Mouse (Mus musculus) urinary bladder, adult 2 months (tissue): ENCODE measurements around the gene Mef2d. TPM values are rescaled to one million over a fixed set of nuclear protein-coding genes. Genes with fewer than 3 reads are reported as not detected.

Experiments used
- DNase-seq: peaks from one replicate; pipeline ENCODE4 v3.0.0; 2022; ENCODE audit warnings: low spot score
- polyA plus RNA-seq: library from polyadenylated mRNA; depleted of rRNA; stranded (reverse); fragments of >200 nt; gene quantifications from 2 replicates; pipeline ENCODE4 v1.2.3, GENCODE M21; 2012; rRNA removed

The Mef2d gene
- polyA plus RNA-seq, 1 experiment, result 34.6 TPM

GRCm38 (mm10) chr3:88208226-88208720 is 66.1 kb downstream of the Mef2d start:
- no peak for DNase-seq

GRCm38 (mm10) chr3:88209306-88209705 is 67.1 kb downstream of the Mef2d start:
- no peak for DNase-seq

GRCm38 (mm10) chr3:88210121-88210520 is 67.9 kb downstream of the Mef2d start:
- DNase-seq, result no peak

- no peak for DNase-seq
Observed at GRCm38 (mm10) chr3:88210918-88211317, 68.7 kb downstream of the Mef2d start.

- no peak for DNase-seq
Observed at GRCm38 (mm10) chr3:88212356-88212755, 70.2 kb downstream of the Mef2d start.

- no peak for DNase-seq
Observed at GRCm38 (mm10) chr3:88213019-88213418, 70.8 kb downstream of the Mef2d start.

GRCm38 (mm10) chr3:88214197-88214938 is 72.2 kb downstream of the Mef2d start:
- no peak for DNase-seq

GRCm38 (mm10) chr3:88214971-88215552 is 72.9 kb downstream of the Mef2d start:
- DNase-seq, result no peak

- DNase-seq, result no peak
Observed at GRCm38 (mm10) chr3:88215553-88216004, 73.4 kb downstream of the Mef2d start.

GRCm38 (mm10) chr3:88216116-88216515 is 73.9 kb downstream of the Mef2d start:
- DNase-seq, result no peak

GRCm38 (mm10) chr3:88216534-88217326 is 74.6 kb downstream of the Mef2d start:
- no peak for DNase-seq

- DNase-seq, result no peak
Observed at GRCm38 (mm10) chr3:88217679-88218078, 75.5 kb downstream of the Mef2d start.

GRCm38 (mm10) chr3:88219940-88220339 is 77.8 kb downstream of the Mef2d start:
- DNase-seq, result no peak

GRCm38 (mm10) chr3:88220842-88221241 is 78.7 kb downstream of the Mef2d start:
- no peak for DNase-seq

Other genes with a start within 250 kb of the Mef2d start
- gene Hdgf, start 236.1 kb upstream of the Mef2d start, polyA plus RNA-seq, result 151 and 152 TPM in 2 replicates
- gene Mrpl24, start 222.9 kb upstream of the Mef2d start, polyA plus RNA-seq, result 120 and 132 TPM in 2 replicates
- gene Isg20l2, start 212.1 kb upstream of the Mef2d start, polyA plus RNA-seq, result 22.8 and 24.0 TPM in 2 replicates
- gene Rrnad1, start 211.7 kb upstream of the Mef2d start, polyA plus RNA-seq, result 28.4 and 33.2 TPM in 2 replicates
- 0.91 and 1.4 TPM in 2 replicates for gene Crabp2, start 193.7 kb upstream of the Mef2d start, polyA plus RNA-seq
- 3.7 and 5.3 TPM in 2 replicates for gene Nes, start 171.3 kb upstream of the Mef2d start, polyA plus RNA-seq
- gene Bcan, start 142.1 kb upstream of the Mef2d start, polyA plus RNA-seq, result 0.15 and 0.28 TPM in 2 replicates
- gene Hapln2, start 114.8 kb upstream of the Mef2d start, polyA plus RNA-seq, result 0.06 TPM in 1 of 2 replicates, not detected in the other
- 5.6 and 9.7 TPM in 2 replicates for gene Gpatch4, start 99.3 kb upstream of the Mef2d start, polyA plus RNA-seq
- 90.2 and 91.1 TPM in 2 replicates for gene Naxe, start 83.9 kb upstream of the Mef2d start, polyA plus RNA-seq
- not detected in 2 replicates for gene Ttc24, start 64.1 kb upstream of the Mef2d start, polyA plus RNA-seq
- gene Iqgap3, start 60.4 kb upstream of the Mef2d start, polyA plus RNA-seq, result 2.0 and 2.6 TPM in 2 replicates
- 3.9 and 4.8 TPM in 2 replicates for gene Rhbg, start 112.3 kb downstream of the Mef2d start, polyA plus RNA-seq
- 0.15 and 0.34 TPM in 2 replicates for gene Gm38392, start 144.8 kb downstream of the Mef2d start, polyA plus RNA-seq
- gene Tsacc, start 154.6 kb downstream of the Mef2d start, polyA plus RNA-seq, result 7.4 and 7.9 TPM in 2 replicates
- gene Cct3, start 154.7 kb downstream of the Mef2d start, polyA plus RNA-seq, result 142 and 168 TPM in 2 replicates
- gene Glmp, start 182.7 kb downstream of the Mef2d start, polyA plus RNA-seq, result 166 and 177 TPM in 2 replicates
- 31.3 and 38.1 TPM in 2 replicates for gene Tmem79, start 193.8 kb downstream of the Mef2d start, polyA plus RNA-seq
- 56.7 and 58.4 TPM in 2 replicates for gene Smg5, start 193.9 kb downstream of the Mef2d start, polyA plus RNA-seq
- 47.1 and 70.4 TPM in 2 replicates for gene Paqr6, start 222.2 kb downstream of the Mef2d start, polyA plus RNA-seq
- gene Bglap3, start 230.4 kb downstream of the Mef2d start, polyA plus RNA-seq, result 1.9 and 2.7 TPM in 2 replicates
- 21.5 and 24.7 TPM in 2 replicates for gene Bglap2, start 236.3 kb downstream of the Mef2d start, polyA plus RNA-seq
- 0.27 and 0.89 TPM in 2 replicates for gene Bglap, start 242.1 kb downstream of the Mef2d start, polyA plus RNA-seq